Mouse (Mus musculus) ES-E14 (cell line): ENCODE data around the gene Six4.

Experiments
- CHD2 ChIP-seq: IDR thresholded peaks from 2 replicates; pipeline ENCODE4 v1.6.1; 2014; ENCODE audit warnings: mild to moderate bottlenecking, low read depth, low read length, inconsistent platforms
- HCFC1 ChIP-seq: IDR thresholded peaks from 2 replicates; pipeline ENCODE4 v1.6.1; 2012; ENCODE audit warnings: low read length, inconsistent platforms, borderline replicate concordance; ENCODE audit not compliant: insufficient read depth
- ZC3H11A ChIP-seq: IDR thresholded peaks from 2 replicates; pipeline ENCODE4 v1.6.1; 2012; ENCODE audit warnings: low read depth, mild to moderate bottlenecking, inconsistent platforms, low read length, borderline replicate concordance
- ZNF384 ChIP-seq: IDR thresholded peaks from 2 replicates; pipeline ENCODE4 v1.6.1; 2012; ENCODE audit warnings: low read depth, low read length, inconsistent platforms

DNA sequence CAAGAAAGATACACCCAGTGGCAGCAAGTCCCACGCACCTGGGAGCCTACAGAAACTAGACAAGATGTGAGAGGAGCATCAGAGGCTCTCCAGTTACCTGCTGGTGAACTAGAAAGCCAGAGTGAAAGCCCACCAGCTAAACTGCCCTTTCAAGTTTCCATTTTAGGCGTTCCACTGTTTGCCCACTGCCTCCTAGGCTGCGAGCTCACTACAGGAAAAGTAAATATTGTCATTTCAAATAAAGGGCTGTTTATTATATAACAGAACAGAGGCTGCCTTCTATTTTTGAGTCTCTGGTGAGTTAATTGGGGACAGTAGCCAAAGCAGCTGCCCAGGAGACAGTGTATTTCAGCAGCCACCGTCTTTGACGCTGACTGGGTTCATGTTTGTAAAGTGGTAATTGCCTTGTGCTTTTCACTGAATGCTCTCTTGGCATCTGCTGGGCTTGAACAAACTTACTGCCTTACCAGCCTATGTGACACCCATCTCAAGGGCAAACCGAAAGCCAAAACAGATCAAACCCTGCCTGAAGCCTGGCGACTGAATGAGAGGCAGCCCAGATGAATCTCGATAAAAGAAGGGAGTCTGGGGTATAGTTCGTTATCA is 52.3 kb downstream of the Six4 start:
- TF ChIP-seq ZC3H11A (no peak), HCFC1 (no peak), ZNF384 (no peak), CHD2 (no peak)
